Mouse (Mus musculus) liver, adult 2 months (tissue): Measurements from ENCODE around the gene Selenot. TPM values are rescaled to one million over a fixed set of nuclear protein-coding genes. Genes with fewer than 3 reads are reported as not detected.

Source experiments
- DNase-seq: peaks from one replicate; pipeline ENCODE4 v3.0.0-alpha.2; 2011; ENCODE audit warnings: low read depth, low spot score; ENCODE audit errors: extremely low read depth
- H3K27ac ChIP-seq: fragments of 200-500 bp; replicated peaks from 2 replicates; pipeline ENCODE4 v1.5.1; 2012; ENCODE audit warnings: low read depth, mild to moderate bottlenecking, control low read depth, inconsistent platforms, low read length; ENCODE audit not compliant: insufficient read depth
- H3K27me3 ChIP-seq: fragments of 200-500 bp; 2 replicates; pipeline ENCODE4 v1.6.1; 2012; ENCODE audit warnings: mild to moderate bottlenecking, moderate library complexity, low read length, inconsistent platforms; ENCODE audit not compliant: control insufficient read depth, insufficient read depth
- H3K36me3 ChIP-seq: fragments of 200-500 bp; 2 replicates; pipeline ENCODE4 v1.6.1; 2012; ENCODE audit warnings: low read length, inconsistent platforms; ENCODE audit not compliant: control insufficient read depth, insufficient read depth
- H3K4me1 ChIP-seq: fragments of 200-500 bp; 2 replicates; pipeline ENCODE4 v1.6.1; 2011; ENCODE audit warnings: low read length; ENCODE audit not compliant: control insufficient read depth, insufficient read depth
- H3K4me3 ChIP-seq: fragments of 200-500 bp; 2 replicates; pipeline ENCODE4 v1.5.1; 2011; ENCODE audit warnings: low read depth, mild to moderate bottlenecking, control low read depth, low read length, moderate library complexity; ENCODE audit not compliant: insufficient read depth
- H3K79me2 ChIP-seq: fragments of 200-500 bp; 2 replicates; pipeline ENCODE4 v1.6.1; 2012; ENCODE audit warnings: inconsistent platforms, mild to moderate bottlenecking, low read length, moderate library complexity; ENCODE audit not compliant: control insufficient read depth, insufficient read depth
- H3K9ac ChIP-seq: fragments of 200-500 bp; 2 replicates; pipeline ENCODE4 v1.6.1; 2012; ENCODE audit warnings: low read depth, mild to moderate bottlenecking, control low read depth, inconsistent platforms, low read length
- CTCF ChIP-seq: fragments of 200-500 bp; IDR thresholded peaks from 2 replicates; pipeline ENCODE4 v1.5.1; 2011; ENCODE audit warnings: low read depth, low read length, control low read depth
- POLR2A ChIP-seq: fragments of 200-500 bp; IDR thresholded peaks from 2 replicates; pipeline ENCODE4 v1.6.1; 2011; ENCODE audit warnings: low read length, control low read depth; ENCODE audit not compliant: insufficient read depth; ENCODE audit errors: extremely low read depth
- WGBS: fragments of 180-500 bp; shearing (Covaris S2); methylation state at CpG from one replicate; pipeline ENCODE4 v1.1.7; 2018; 5-methylcytosine and 5-hydroxymethylcytosine counted together
- polyA plus RNA-seq: library from polyadenylated mRNA; depleted of rRNA; stranded (reverse); fragments of >200 nt; gene quantifications from 2 replicates; pipeline ENCODE4 v1.2.3, GENCODE M21; 2012
- total RNA-seq: library from RNA; depleted of rRNA; stranded (reverse); fragments of >200 nt; gene quantifications from 2 replicates; pipeline ENCODE4 v1.2.3, GENCODE M21; 2014

Gene Selenot
- total and polyA plus RNA-seq, 2 experiments, result 41.5 to 147 TPM

DNA sequence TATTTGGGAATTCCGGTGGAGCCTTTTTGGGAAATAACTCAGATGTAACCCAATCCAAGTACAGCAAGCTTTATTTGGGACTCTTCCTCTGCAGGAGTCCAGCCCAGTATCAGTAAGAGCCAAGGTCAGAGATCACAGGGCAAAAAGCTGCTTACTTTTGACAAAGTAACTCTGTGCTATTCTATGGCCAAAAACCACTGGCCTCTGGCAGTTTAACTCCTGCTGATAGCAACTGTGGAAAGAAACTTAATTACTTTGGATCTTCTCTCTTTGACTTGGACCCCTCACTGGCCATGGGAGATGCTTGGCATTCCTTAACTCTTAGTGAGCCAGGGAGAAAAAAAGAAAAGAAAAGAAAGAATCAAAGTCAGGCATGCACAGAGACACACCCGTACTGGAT is 15.0 kb upstream of the Selenot start:
- Histone ChIP-seq H3K27me3 (no peaks in the 10 kb centered on the region), H3K36me3 (peaks cover 4% of the 10 kb centered on the region; the same call in 1 of the 2 replicates), H3K4me3 (no peak overlapping the region), H3K27ac (peak overlapping the region; percentile 81), H3K4me1 (peaks cover 14% of the 10 kb centered on the region; the same call in 1 of the 2 replicates), H3K79me2 (no peaks in the 10 kb centered on the region), H3K9ac (no peak overlapping the region)
- DNase-seq, result peak; percentile 97
- 14% methylated on average over 2 of the region's 2 CpGs for WGBS
- TF ChIP-seq CTCF (no peak), POLR2A (no peak)

GRCm38 (mm10) chr3:58570821-58571220 is 5.6 kb upstream of the Selenot start:
- Histone ChIP-seq H3K4me1 (no peaks in the 10 kb centered on the region), H3K79me2 (no peaks in the 10 kb centered on the region; the same call in 1 of the 2 replicates), H3K9ac (no peak overlapping the region), H3K27me3 (no peaks in the 10 kb centered on the region), H3K36me3 (no peaks in the 10 kb centered on the region), H3K27ac (no peak overlapping the region), H3K4me3 (no peak overlapping the region)
- DNase-seq, result no peak
- TF ChIP-seq CTCF (no peak), POLR2A (no peak)
- WGBS, result 86% methylated on average over 3 of the region's 3 CpGs

DNA sequence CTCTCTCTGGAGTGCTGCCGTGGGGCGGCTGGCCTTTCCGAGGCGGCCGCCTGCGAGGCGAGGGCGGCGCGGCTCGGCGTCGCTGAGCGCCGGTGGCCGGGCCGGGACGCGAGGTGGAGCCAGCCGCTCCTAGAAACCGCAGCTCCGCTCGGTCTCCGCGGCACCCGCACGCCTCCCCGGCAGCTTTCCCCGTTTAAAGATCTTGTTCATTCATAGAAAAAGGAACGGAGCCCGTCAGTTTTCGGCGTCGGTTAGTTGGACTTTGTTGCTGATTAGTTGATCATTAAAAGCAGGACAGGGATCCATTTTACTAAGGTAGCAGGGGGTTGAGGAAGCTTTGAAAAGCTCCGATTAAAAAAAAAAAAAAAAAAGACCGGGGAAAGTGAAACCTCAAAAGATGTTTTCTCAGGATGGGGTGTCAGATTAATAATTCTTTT is 649 bp downstream of the Selenot start:
- Histone ChIP-seq H3K27ac (peak overlapping the region; percentile 93), H3K79me2 (peaks cover 13% of the 10 kb centered on the region), H3K36me3 (peaks cover 2% of the 10 kb centered on the region; the same call in 1 of the 2 replicates), H3K9ac (peak overlapping the region; percentile 98), H3K4me3 (peak overlapping the region; percentile 98), H3K27me3 (no peaks in the 10 kb centered on the region), H3K4me1 (peaks cover 15% of the 10 kb centered on the region)
- DNase-seq, result peak; percentile 79
- TF ChIP-seq CTCF (no peak), POLR2A (no peak)
- WGBS, result under 1% methylated on average over 36 of the region's 36 CpGs

- peak; percentile 80 for DNase-seq
- peaks cover 2% of the 10 kb centered on the region; the same call in 1 of the 2 replicates for H3K36me3 ChIP-seq
- H3K4me3 ChIP-seq, result peak overlapping the region; percentile 98; the same call in 1 of the 2 replicates
- no peaks in the 10 kb centered on the region for H3K27me3 ChIP-seq
- TF ChIP-seq POLR2A (no peak), CTCF (no peak)
- H3K27ac ChIP-seq, result no peak overlapping the region
- peaks cover 20% of the 10 kb centered on the region for H3K4me1 ChIP-seq
- peaks cover 17% of the 10 kb centered on the region for H3K79me2 ChIP-seq
- 5% methylated on average over 8 of the region's 8 CpGs for WGBS
- H3K9ac ChIP-seq, result no peak overlapping the region
Measured at GRCm38 (mm10) chr3:58577506-58578050, 1.1 kb downstream of the Selenot start.

GRCm38 (mm10) chr3:58581530-58581929 is 5.1 kb downstream of the Selenot start:
- no peak overlapping the region for H3K9ac ChIP-seq
- peaks cover 29% of the 10 kb centered on the region for H3K4me1 ChIP-seq
- H3K36me3 ChIP-seq, result peaks cover 14% of the 10 kb centered on the region; the same call in 1 of the 2 replicates
- H3K79me2 ChIP-seq, result peaks cover 24% of the 10 kb centered on the region
- H3K27ac ChIP-seq, result 0 out of 2 replicates have a peak overlapping the region, but pooled peaks have one; percentile 13
- peak; percentile 75 for DNase-seq
- no peak overlapping the region for H3K4me3 ChIP-seq
- TF ChIP-seq CTCF (no peak), POLR2A (no peak)
- WGBS, result 20% methylated on average over 4 of the region's 4 CpGs
- H3K27me3 ChIP-seq, result no peaks in the 10 kb centered on the region

- H3K27ac ChIP-seq, result peak overlapping the region; percentile 63
- no peak overlapping the region for H3K4me3 ChIP-seq
- TF ChIP-seq CTCF, result no peak
- no peak for TF ChIP-seq POLR2A
- H3K79me2 ChIP-seq, result peaks cover 24% of the 10 kb centered on the region
- H3K36me3 ChIP-seq, result peaks cover 19% of the 10 kb centered on the region
- H3K4me1 ChIP-seq, result peaks cover 29% of the 10 kb centered on the region
- 11% methylated on average over 5 of the region's 5 CpGs for WGBS
- H3K27me3 ChIP-seq, result no peaks in the 10 kb centered on the region
- H3K9ac ChIP-seq, result no peak overlapping the region
- DNase-seq, result peak; percentile 61
Measured at GRCm38 (mm10) chr3:58582297-58582696, 5.9 kb downstream of the Selenot start.
